Mouse (Mus musculus) left cerebral cortex, adult 9 months (tissue): ENCODE measurements at regions not wholly inside any gene's neighbourhood (a gene's known extent, or its start where the extent isn't known, plus 50 kb on each side); places are given as distances from the start of the nearest gene placed in this dataset.
"Not testable (repeated sequence)": the region's sequence is repeated elsewhere in the genome, so short reads cannot be mapped to it uniquely, and the experiment has no call there.

Source experiments
- DNase-seq, 2 experiments: peaks; one replicate each; pipeline ENCODE4 v3.0.0; 2022; ENCODE audit warnings: low spot score in 2 of 2

- no peak for DNase-seq
Observed at GRCm38 (mm10) chr10:117567379-117568137, 61.7 kb upstream of the Cpm start.

DNA sequence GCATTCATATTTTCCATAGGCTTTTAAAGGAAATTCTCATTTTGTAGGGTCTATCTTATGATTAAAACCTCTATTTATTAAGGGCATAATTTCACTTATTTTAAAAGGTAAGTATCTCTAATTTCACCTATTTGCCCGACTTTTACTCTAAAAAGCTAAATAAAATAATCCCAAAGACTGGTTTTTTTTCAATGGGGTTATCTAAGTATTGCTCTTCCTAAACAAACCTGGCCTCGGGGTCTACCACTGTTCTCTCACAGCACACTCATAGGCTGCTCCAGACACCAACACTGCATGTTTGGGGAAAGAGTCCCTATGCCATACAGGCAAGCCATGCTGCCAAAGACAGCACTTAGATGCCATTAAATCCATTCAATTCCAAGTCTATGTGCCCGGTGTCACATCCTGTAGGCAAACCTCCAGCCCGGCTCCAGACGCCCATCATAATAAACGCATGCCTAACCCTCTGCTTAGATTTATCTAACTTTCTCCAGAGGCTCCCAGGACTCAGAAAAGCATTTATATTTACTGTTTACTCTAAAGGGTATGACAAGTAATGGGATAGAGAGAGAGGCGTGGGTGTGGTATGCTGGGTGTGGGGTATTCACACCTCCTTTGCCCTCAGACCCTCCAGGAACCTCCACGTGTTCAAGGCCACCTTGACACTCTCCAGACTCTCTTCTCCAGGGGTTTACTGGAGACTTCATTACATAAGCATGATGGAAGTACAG lies 62.5 kb upstream of the Cpm start:
- DNase-seq, result no peak

DNA sequence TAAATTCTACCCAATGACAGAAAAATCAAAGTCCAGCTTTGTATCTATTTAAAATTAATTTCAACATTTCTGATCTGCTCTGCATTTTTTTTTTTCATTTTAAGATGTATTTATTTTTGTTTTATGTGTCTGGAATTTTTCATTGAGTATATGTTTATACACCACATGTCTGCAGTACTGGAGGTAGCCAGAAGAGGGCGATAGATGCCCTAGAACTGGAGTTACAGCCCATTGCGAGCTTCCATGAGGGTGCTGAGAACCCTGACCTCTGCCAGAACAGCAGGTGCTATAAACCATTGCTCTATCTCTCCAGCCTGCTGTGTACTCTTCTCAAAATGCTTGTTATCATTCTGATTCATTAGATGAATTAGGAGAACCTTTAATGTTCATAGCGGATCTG lies 63.1 kb upstream of the Cpm start:
- no peak for DNase-seq

GRCm38 (mm10) chr10:117565529-117566086 lies 63.7 kb upstream of the Cpm start:
- no peak for DNase-seq

GRCm38 (mm10) chr10:117565110-117565509 lies 64.2 kb upstream of the Cpm start:
- no peak for DNase-seq

- DNase-seq, result no peak
Observed at GRCm38 (mm10) chr10:117564118-117565040, 64.9 kb upstream of the Cpm start.

DNA sequence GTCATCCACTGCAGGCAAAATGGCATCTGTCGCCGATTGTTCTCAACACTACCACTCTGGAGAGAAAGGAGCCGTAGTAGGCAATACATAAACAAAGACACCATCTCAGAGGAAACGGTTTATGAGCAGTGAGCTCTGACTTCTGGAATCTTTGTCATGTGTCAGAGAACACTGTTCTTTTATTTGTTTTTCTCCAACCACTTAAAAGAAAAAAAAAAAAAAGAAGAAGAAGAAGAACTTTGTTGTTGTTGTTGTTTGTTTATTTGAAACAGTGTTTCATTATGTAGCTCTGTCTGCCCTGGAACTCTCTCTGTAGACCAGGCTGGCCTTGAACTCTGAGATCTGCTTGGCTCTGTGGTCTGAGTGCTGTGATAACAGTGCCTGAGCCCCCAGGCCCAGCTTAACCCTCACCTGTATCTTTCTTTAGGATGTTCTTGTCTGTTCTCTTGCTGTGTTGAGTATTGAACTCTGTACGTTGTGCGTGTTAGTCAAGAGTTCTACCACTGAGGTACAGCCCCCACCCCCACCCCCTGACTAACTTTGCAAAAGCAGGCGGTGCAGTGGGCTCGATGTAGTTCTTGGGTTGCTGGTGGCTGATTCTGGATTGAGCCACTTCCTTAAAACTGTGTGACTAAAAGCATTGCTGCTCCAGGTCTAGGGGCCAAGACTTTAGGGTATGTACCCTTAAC lies 65.7 kb upstream of the Cpm start:
- no peak for DNase-seq

- not testable (repeated sequence) for DNase-seq
Observed at GRCm38 (mm10) chr10:117562850-117563248, 66.5 kb upstream of the Cpm start.

DNA sequence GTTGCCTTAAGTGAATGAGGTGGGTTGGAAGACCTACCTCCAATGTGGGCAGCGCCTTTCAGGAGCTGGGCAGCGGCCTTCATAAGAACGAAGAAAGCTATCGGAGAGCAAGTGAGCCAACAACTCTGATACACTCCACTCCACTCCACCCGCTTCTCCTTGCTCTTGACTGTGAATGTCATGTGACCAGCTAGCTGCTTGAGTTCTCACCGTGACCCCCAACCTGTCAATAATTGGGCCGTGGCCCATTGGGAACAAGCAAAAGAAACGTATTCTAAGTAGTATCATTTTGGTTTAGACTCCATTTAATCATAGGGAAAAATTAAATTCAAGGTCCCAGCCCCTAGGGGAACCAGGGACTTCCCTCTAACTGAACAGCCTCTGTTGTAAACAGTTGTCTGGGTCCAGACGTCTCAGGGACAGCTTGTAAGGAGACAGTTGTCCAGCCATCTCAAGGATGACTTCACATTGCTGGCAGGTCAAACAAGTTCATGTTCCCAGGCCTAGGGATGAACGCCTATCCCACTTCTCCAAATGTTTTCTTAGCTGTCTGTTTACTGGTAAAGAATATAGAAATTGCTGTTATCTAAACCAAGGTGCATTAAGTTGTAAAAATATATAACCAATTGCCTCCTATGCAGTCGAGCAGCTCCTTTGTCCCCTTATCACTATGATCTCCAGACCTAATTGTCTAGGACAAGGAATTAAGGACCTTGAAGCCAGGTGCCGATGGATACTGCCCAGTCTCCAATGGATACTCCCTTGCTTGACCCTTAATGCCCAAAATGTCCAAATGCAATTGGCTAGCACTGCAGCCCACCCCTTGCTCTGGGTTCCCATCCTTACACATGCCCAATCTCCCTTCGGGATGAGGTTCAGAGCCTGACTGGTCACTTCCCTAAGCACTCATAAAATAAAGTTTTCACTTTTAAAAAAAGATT lies 67.1 kb upstream of the Cpm start:
- DNase-seq, result no peak

DNA sequence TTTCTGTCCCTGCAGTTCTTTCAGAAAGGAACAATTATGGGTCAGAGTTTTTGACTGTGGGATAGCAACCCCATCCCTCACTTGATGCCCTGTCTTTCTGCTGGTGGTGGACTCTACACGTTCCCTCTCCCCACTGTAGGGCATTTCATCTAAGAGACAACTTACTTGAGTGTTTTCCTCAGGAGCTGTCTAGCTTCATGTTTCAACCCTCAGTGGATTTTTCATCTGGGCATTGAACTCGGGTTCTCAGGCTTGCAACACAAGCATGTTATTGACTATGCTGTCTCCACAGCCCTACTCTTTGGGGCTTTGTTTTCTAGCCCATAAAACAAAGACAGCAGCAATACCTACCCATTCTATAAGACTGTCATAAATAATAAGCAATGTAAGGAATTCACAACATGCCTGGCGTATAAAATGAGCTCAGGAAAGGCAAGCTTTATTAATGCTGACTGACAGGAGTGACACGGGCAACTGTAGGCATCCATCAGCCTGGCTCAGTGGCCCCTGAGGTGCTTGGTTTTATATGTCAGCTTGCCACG lies 68.0 kb upstream of the Cpm start:
- no peak for DNase-seq

GRCm38 (mm10) chr10:117560396-117561278 lies 68.7 kb upstream of the Cpm start:
- no peak for DNase-seq

GRCm38 (mm10) chr10:117559615-117560395 lies 69.5 kb upstream of the Cpm start:
- no peak for DNase-seq

GRCm38 (mm10) chr10:117558891-117559614 lies 70.2 kb upstream of the Cpm start:
- no peak for DNase-seq

GRCm38 (mm10) chr10:117558292-117558800 lies 71.0 kb upstream of the Cpm start:
- no peak for DNase-seq

DNA sequence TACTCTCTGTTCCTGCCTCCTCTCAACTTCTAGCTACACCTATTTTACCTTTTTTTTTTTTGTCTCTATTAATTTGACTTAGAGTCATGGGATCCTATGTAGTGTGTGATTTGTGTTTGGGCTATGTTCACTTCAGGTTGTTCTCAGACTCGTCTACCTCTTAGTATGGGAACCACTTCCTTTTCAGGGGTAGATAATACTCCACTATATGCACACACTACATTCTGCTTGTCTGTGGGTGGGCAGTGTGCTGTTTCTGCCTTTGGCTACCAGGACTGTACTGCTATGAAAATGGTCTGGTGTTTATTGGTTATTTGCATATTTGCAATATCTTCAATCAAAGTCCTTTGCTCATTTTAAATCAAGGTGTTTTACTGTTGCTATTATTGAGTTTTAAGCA lies 71.6 kb upstream of the Cpm start:
- no peak for DNase-seq

- DNase-seq, result no peak
Observed at GRCm38 (mm10) chr10:117556851-117557542, 72.3 kb upstream of the Cpm start.
